Mouse (Mus musculus) adrenal gland, adult (tissue): ENCODE results near the gene Spg21.

Source experiments
- DNase-seq, 2 experiments: peaks; one replicate each; pipeline ENCODE4 v3.0.0; 2022 to 2023; ENCODE audit warnings: low spot score in 1 of 2; ENCODE audit not compliant: inconsistent age in 2 of 2

Gene Spg21

DNA sequence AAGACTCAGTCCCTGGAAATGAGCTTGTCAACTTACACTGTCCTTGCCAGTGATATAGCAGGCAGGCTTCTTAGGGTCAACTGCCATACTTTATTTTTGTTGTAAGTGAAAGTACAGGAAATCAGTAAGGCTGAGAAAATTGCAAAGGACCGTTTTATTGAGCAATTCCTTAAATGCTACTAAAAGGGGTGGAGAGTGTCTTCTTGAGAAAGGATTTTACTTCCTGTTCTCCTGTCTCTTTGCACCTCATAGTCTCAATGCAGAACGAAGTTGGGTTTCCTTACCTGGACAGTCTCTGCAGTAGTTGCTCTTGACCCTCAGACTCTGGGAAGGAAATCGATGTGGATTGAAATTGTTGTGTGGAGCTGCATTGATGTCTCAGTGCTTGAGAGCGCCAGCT is 12.0 kb downstream of the Spg21 start:
- DNase-seq = no peak

DNA sequence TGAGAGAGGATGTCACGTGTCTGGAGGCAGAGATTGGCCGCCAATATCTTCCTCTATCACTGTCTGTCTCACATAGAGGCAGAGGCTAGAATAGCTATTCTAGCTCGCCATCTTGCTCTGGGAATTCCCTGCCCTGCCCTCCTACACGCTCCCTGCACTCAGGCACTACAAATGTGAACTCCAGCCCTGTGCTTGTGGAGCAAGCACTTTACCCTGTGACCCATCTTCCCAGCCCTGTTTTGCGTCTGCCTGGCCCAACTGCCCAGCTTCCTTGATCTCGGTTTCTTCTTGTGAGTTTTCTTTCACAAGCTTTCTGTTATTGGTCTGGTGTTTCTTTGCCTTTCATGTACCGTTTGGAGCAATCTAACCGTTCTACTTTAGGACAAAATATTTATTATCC is 18.4 kb downstream of the Spg21 start:
- no peak for DNase-seq

DNA sequence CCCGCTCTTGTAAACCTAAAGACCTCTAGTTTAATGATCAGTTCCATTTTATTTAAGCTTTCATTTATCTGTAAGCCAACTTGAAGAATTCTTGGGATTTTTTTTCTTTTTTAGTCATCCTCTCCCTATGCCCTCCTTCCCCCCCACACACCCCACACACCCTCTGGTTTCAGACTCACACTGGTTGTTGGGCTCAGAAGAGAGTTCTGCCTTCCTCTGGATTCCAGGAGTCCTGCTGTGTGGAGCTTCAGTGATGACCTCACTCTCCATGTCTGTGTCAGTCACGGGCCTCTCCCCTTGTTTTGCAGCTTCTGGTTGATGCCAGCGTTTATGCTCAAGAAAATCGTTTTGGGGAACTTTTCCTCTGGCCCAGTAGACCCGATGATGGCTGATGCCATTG is 19.3 kb downstream of the Spg21 start:
- no peak for DNase-seq

DNA sequence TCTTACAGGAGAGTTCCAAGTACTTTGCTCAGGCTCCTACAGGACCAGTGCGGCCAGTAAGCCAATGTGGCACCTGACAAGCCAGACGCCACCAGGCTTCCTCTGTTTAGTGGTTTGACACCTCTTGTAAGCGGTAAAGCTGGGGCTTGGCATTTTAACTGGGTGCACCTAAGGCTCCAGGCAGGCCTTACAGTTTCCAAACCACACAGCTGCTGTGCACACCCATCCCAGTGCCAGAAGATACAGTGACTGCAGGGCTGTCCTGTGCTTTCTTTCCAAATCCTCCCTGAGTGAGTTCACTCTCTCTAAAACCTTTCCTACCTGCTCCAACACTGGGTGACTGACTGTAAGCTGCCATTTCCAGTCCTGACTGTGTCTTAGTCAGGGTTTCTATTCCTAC is 30.7 kb downstream of the Spg21 start:
- no peak for DNase-seq

DNA sequence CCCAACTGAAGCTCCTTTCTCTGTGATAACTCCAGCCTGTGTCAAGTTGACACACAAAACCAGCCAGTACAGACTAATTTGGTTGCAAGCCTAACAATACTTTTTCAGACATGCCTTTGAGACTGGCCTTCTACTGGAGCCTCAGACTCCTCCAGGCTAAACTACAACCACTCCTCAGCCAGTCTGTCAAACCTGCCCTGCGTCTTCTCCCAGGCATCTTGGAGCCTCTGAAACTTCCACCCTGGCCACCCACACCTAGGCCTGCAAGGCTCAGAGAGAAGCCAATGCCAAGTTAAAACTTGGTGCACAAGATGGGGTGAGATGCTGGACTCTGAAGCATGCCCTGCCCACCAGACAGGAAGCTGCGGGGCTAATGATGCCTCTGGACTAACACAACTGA is 31.6 kb downstream of the Spg21 start:
- DNase-seq = no peak

DNA sequence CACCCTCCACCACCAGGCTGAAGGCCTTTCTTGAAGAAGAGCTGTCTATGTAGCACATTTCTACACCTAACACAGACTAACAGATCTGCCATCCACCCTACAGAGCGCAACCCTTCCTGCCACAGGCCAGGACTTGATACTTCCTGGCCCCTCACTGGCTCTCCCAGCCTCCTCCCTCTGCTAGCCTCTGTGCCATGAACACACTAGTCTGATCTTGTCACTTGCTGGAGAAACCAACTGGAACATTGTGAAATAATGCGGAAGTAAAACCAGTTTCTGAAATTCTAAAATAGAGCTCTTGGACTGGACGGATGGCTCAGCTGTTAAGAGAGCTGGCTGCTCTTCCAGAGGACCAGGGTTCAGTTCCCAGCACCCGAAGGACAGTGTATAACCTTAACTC is 32.1 kb downstream of the Spg21 start:
- DNase-seq = no peak

DNA sequence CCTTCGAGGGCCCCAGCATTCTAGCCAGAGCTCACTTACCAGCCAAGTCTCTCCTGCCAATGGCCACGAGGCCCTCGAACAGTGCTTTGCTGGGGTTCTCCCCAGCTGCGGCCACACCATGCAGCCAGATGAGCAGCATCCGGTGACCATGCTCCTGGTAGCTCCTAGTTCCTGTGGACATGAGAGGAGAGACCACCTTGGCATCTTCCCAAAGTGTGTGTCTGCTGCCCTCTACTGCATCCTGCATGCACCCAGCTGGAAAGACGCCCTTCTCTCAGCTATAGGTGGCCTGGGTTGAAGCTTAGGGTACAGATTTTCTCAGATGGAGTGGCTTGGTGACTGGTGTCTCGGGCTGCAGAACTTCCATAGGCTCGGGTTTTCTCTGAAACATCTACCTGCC is 41.4 kb downstream of the Spg21 start:
- DNase-seq = no peak

DNA sequence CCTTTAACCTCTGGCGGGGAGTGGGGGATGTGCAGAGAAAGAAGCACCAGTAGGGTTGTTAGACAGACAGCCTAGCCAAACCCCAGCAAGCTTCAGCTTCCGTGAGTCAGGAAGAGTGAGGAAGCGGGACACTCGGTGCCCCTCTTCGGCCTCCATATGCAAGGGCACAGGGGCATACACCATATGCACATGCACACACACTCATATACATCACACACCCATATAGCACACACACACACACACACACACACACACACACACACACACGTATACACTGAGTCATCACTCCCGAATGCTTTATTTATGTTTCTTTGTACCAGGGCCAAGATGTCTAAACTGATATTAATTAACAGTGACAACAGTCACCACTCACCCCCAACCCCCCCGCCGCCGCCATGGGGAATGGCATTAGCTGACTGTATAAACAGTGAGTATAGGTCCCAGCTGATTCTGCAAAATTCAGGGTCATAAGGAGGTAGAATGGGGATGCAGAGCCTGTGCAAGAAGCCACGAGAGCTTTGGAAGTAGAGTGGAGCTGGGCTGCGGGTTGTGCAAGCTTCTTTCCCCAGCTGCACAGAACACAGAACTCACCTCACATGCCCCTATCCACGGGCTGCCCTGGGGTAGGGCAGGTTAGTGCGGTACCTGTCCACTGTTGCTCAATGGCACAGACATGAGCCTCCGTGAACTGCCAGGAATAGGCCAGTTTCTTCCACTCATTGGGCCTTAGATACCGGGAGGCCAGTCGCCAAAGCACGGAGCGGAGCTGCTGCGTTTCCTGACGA is 42.2 kb downstream of the Spg21 start:
- DNase-seq = no peak

DNA sequence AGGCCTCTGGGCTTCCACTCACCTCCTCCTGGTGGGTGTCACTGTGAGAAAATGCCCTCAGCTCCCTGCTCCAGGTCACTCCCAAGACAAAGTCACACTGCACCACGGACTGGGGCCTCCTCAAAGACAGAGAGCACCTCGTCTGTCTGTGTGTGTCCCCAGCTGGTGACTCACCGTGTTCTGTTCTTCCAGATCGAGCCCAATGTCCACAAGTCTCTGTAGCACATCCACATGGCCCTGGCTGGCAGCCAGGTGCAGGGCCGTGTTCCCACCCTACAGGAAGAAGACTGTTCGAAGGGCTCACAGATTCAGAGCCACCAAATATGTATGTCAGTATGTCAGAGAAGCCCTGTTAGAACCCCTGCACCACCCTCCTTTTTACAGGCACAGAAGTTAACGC is 47.7 kb downstream of the Spg21 start:
- DNase-seq = no peak

DNA sequence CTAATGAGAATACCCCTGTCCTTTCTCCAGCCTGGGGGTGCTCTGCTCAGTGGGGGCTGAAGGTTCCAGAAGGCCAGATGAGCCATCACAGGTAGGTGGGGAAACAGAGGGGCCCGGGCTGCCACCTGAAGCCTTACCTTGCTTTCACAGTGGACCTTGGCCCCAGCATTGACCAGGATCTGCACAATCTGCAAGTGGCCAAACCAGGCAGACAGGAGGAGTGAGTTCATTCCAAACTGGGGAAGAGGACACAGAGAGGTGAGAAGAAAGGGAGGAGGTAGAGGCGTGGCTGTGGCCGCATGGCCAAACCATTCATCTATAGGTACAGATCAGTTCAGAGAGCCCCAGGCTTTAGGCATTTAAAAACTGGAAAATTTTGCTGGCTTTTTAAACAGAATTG is 51.8 kb downstream of the Spg21 start:
- no peak for DNase-seq

DNA sequence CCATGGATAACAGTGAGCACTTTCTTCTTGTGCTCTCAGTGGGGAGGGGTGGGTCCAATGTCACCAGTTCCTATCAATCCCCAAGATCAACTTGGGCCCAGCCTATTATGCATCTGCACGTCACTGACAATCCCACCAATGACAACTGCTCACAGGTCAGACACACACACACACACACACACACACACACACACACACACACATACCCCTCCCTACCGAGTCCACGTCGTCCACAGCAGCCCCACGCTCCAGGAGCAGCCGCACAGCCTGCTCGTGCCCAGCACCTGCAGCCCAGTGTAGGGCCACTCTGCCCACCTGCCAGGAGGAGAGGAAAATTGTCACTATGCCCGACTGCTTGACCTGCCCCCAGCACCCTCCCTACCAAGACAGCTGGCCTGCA is 53.7 kb downstream of the Spg21 start:
- DNase-seq = no peak

DNA sequence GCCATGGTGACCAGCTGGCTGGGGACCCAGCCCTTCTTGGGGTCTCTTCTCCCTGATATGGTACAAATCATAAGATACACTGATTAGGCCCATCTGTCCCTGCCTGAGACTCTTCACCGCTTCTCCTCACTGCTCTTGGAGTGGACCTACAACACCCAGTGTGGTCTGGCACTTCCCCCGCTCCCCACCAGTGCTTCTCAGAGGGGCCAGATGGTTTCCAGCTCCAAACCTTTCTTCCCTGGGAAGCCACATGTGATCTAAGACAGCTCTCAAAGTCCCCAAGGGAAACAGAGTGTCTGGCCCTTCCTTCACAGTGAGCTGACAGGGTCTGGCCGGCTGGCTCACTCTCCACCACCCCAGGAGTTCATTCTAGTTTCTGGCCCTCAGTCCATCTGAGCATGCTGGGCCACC is 54.1 kb downstream of the Spg21 start:
- DNase-seq = no peak

DNA sequence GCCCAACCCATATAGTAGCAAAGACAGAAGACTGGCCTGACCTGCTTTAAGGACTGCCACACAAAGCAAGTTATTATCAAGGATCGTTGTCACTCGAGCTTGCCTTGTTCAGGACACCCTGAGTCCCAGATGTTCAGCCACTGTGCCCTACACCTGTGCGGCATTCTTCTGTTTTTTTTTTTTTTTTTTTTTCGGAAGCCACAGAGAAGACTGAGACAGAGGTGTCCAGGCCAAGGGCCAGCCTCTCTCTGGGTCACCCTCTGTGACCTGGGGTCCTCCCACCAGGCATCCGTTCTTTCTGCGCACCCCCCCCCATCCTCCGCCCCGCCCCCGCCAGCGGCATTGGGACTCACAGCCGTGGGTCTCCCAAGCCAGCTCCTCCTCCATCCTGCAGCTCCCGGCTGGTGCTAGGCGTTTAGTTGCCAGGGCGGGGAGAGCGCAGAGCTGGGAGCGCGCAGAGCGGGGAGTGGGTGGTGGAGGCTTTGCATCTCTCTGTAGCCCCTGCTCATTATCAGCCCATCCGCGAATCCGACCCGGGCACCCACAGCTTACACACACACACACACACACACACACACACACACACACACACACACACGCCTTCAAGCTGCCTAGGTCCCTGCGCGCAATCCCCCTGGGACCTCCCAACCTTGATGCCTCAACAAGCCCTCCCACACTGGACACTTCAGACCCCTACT is 59.2 kb downstream of the Spg21 start, which contains the start of gene Ankdd1a:
Ankdd1a (minus strand) TSS at position 387 of the 698 bp plus-strand sequence.
- DNase-seq = peak in 1 of 2 experiments; percentile 26

DNA sequence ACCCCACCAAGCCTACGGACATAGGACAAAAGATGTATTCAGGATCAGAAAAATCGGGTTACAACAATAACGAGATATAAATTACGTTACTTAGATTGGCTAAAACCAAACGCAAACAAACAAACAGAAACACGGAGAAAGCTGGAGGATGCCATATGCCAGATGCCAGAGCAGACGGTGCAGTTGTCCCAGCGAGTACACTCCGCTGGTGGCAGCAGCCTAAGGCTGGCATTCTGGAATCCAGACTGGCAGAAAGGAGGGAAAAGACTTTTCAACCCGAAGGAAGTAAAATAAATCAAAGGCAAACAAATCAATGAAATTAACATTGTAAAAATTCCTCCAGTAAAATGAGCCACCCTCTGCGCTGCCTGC is 59.7 kb downstream of the Spg21 start:
- no peak for DNase-seq

DNA sequence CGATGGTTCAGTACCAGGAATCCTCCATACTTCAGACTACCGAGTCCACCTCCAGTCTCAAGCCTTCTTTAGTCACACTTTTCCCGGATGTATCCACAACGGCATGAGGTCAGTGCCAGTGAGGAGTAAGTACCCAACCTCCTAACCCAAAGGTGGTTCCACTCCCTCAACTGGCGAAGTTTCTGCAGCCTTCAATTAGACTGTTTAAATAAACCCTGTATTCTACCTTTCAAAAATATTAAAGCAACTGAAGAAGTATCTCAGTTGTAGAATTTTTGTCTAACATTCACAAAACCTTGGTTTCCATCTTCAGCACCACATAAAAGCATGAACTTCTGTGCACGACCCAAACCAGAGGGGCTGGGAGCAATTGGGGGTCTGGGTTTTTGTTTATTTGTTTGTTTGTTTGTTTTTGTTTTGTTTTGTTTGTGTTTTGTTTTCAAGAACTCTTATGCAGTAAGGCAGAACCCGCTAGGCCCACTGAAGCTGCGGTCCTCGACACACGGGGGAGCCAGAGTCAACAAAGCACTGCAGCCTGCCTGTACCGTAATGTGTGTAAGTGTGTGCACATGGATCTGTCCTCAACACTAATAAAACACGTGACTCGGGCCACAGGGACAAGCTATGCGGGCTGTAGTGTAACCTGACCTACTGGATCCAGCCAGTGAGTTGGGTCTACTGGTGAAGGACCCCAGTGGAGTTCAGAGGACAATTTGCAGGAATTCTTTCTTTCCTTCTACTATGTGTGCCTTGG is 63.0 kb downstream of the Spg21 start:
- DNase-seq = peak; percentile 85 to 95

DNA sequence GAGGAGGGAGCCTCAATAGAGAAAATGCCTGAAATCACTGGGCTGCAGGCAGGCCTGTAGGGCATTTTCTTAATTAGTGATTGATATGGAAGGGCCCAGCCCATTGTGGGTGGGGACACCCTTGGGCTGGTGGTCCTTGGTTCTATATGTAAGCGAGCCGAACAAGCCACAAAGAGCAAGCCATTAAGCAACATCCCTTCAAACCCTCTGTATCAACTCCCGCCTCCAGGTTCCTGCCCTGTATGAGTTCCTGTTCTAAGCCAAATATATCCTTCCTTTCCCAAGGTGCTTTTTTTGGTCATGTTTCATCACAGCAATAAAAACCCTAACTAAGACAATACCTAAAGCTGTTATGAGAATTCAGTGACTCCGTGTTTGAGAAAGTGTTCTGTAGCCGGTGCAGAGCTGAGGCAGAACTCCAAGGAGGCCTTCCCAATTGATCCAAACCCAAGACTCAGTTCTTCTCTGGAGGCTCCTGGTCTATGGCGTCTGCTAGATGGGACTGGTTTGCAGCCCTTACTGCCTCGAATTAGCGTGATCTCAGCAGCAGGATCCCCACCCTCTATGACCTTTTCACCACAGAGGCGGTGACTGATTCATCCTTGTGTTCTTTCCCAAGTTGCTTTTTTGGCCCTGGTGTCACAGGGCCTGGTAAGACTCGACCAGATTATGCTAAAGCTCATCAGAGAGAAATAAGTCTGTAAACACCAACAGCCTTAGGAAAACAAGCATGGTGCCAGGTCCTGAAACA is 64.9 kb downstream of the Spg21 start:
- DNase-seq = peak; percentile 67 to 82

DNA sequence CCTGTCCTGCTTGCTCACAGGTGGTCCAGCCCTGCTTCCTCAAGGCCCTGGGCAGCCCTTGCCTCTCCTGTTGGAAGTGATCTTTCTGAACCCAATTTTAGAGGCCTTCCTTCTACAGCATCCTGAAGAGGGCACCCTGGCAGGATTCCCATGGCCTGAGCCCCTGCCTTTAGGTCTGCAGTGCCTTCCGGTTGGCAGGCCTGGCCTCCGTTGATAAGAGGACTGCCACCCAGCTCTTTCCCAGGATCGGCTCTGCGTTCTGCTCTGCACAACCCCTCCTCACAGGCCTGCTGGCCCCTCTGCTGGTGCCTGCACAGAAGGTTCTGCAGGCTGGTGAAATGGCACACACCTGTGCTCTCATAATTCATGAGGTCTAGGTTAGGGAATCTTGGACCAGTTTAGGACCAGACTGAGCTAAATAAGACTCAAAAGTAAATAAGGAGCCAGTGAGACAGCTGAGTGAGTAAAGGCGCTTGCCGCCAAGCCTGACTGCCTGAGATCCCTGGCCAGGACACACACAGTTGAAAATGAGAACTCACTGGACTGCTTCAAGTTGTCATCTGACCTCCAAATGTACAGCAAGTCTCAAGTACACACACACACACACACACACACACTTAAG is 67.8 kb downstream of the Spg21 start:
- DNase-seq = peak in 1 of 2 experiments; percentile 61

DNA sequence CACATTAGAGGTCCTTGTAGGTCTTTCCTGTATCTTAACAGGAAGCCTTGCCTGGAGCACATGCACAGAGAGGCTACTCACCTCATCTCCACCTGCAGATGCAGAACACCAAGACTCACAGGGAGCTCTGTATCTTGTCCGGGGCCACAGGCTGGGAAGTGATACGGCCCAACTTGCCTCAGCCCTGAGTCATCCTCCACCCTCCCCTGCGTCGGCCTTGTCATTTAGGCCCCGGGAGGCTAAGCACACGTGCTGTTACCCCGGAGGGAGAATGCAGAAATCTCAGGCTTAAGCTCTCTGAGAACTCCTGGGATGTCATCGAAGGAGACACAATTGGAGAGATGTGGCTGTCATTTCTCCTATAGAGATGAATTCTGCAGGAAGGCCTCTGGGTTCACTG is 68.9 kb downstream of the Spg21 start:
- DNase-seq = peak; percentile 87 to 92

DNA sequence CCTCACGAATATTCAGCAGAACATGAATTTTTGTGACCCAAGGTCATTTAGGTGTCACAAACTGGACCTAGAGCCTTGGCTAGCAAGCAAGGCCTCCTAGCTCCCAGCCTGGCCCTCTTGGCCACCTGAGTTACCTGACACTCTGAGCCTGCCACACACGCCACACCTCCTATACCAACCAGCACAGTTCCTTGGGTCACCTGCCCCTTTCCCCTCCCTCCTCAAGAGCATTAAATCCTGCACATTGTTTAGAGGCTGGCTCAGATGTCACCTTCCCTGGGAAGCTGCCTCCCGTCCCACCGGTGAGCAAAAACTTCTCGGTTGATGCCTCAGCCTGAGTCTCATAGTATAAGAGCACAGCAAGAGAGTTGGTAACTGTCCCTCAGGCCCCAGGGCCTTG is 70.5 kb downstream of the Spg21 start:
- peak in 1 of 2 experiments; percentile 36 for DNase-seq

DNA sequence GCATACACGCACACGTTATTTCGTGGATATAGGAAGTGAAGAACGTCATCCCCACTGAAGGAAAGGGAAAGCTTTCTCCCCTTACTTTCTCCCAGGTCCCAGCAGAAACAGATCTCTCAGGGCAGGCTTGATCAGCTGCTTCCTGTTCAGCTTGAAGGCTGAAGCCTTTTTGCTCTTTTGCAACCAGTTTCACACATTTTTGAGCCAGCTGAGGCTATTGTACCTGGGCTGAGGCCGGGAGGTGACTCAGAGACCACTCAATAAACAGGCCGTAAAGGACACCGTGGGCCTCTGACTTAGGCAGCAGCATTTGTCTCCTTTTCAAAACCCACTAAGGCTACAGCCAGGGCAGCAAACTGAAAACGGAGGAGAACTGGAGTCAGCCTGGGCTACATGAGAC is 72.2 kb downstream of the Spg21 start:
- DNase-seq = no peak

DNA sequence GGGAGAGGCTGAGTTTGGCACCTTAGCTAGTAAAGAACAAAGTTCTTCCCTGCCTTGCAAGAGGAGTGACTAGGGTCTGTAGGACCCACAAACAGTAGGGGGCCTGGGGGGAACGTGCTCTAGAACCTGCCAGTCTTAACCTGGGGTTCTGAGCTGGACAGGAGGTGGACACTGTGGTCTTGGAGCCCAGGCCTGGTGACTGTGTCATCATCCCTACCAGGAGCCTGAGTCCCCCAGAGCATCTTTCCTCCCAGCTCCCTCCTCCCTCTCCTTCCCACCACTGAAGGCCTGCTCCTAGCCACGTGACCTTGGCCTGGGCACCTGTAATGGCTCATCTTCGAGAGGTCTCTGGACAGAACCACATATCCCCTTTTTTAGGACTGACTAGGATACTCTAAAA is 73.4 kb downstream of the Spg21 start:
- no peak for DNase-seq
